Mouse (Mus musculus): ENCODE measurements around the gene Tbx10.

DNA sequence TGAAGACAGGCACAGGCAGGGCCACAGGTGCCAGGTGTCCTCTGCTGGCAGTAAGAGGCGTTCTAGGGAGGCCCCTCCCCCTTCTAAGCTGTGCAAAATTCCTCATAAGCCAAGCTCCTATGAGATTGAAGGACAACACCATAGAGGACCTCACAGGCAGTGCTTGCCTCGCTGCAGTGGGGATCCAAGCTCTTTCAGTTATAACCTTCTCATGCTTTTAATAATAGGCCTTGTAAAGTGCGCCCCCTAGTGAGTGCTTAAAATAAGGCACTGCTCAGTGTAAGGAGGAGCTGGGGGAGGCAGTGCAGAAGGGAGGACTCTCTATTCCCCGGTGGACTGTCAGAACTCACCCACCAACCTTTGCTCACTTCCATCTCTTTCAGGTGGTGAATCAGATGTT lies 12.2 kb upstream of the Tbx10 start:
- TF ChIP-seq CTCF (IDR thresholded peaks at IDR 0.05; ENCODE audit: borderline replicate concordance, insufficient read depth, low read length) (no peak; the same call in 1 of the 2 replicates), POLR2A (IDR thresholded peaks at IDR 0.05; ENCODE audit: low read depth, low read length) (no peak)
